Mouse (Mus musculus): ENCODE measurements at regions not wholly inside any gene's neighbourhood (a gene's known extent, or its start where the extent isn't known, plus 50 kb on each side); places are given as distances from the start of the nearest gene placed in this dataset.

- DNase-seq (ENCODE audit: low spot score): no peak
Measured at GRCm38 (mm10) chr6:100045109-100045508, 242.2 kb downstream of the Rybp start.

GRCm38 (mm10) chr6:100041161-100041560 is 246.1 kb downstream of the Rybp start:
- DNase-seq (ENCODE audit: low spot score): no peak

GRCm38 (mm10) chr6:100040459-100040984 is 246.8 kb downstream of the Rybp start:
- DNase-seq (ENCODE audit: low spot score): no peak

GRCm38 (mm10) chr6:100032701-100033100 is 254.6 kb downstream of the Rybp start:
- no peak for DNase-seq (ENCODE audit: low spot score)

GRCm38 (mm10) chr6:100030522-100030921 is 256.8 kb downstream of the Rybp start:
- no peak for DNase-seq (ENCODE audit: low spot score)

GRCm38 (mm10) chr6:100030010-100030409 is 257.3 kb downstream of the Rybp start:
- DNase-seq (ENCODE audit: low spot score): no peak

GRCm38 (mm10) chr6:100027524-100027923 is 259.8 kb downstream of the Rybp start:
- no peak for DNase-seq (ENCODE audit: low spot score)

- no peak for DNase-seq (ENCODE audit: low spot score)
Measured at GRCm38 (mm10) chr6:100025531-100025951, 261.7 kb downstream of the Rybp start.

GRCm38 (mm10) chr6:100023434-100024095 is 263.7 kb downstream of the Rybp start:
- no peak for DNase-seq (ENCODE audit: low spot score)

GRCm38 (mm10) chr6:100019016-100019415 is 268.3 kb downstream of the Rybp start:
- no peak for DNase-seq (ENCODE audit: low spot score)

GRCm38 (mm10) chr6:100013949-100014348 is 273.3 kb downstream of the Rybp start:
- no peak for DNase-seq (ENCODE audit: low spot score)

GRCm38 (mm10) chr6:100011520-100012062 is 275.7 kb downstream of the Rybp start:
- no peak for DNase-seq (ENCODE audit: low spot score)

GRCm38 (mm10) chr6:100010954-100011481 is 276.3 kb downstream of the Rybp start:
- DNase-seq (ENCODE audit: low spot score): no peak

GRCm38 (mm10) chr6:99999711-100000365 is 273.6 kb upstream of the Prok2 start:
- no peak for DNase-seq (ENCODE audit: low spot score)

- DNase-seq (ENCODE audit: low spot score): no peak
Measured at GRCm38 (mm10) chr6:99995970-99996956, 270.1 kb upstream of the Prok2 start.

GRCm38 (mm10) chr6:99994026-99994425 is 267.8 kb upstream of the Prok2 start:
- DNase-seq (ENCODE audit: low spot score): no peak

- no peak for DNase-seq (ENCODE audit: low spot score)
Measured at GRCm38 (mm10) chr6:99991079-99991478, 264.9 kb upstream of the Prok2 start.

GRCm38 (mm10) chr6:99990604-99991003 is 264.4 kb upstream of the Prok2 start:
- no peak for DNase-seq (ENCODE audit: low spot score)

- no peak for DNase-seq (ENCODE audit: low spot score)
Measured at GRCm38 (mm10) chr6:99986449-99986848, 260.3 kb upstream of the Prok2 start.

- DNase-seq (ENCODE audit: low spot score): no peak
Measured at GRCm38 (mm10) chr6:99985322-99985721, 259.1 kb upstream of the Prok2 start.

- DNase-seq (ENCODE audit: low spot score): no peak
Measured at GRCm38 (mm10) chr6:99984856-99985224, 258.6 kb upstream of the Prok2 start.
